Mouse (Mus musculus) CH12.LX (cell line): ENCODE data around the gene Tm9sf2. TPM values are rescaled to one million over a fixed set of nuclear protein-coding genes. Genes with fewer than 3 reads are reported as not detected.
"Not testable (repeated sequence)": the region's sequence is repeated elsewhere in the genome, so short reads cannot be mapped to it uniquely, and the experiment has no call there.

ENCODE experiments used
- DNase-seq: peaks from one replicate; pipeline ENCODE4 v3.0.0-alpha.2; 2013; ENCODE audit errors: extremely low read depth
- H3K27ac ChIP-seq: 2 replicates; pipeline ENCODE4 v1.5.1; 2012; ENCODE audit warnings: low read depth, mild to moderate bottlenecking, control low read depth, moderate library complexity; ENCODE audit not compliant: insufficient read depth
- H3K27me3 ChIP-seq: replicated peaks from 2 replicates; pipeline ENCODE3; 2012; ENCODE audit warnings: inconsistent platforms
- H3K36me3 ChIP-seq, 2 experiments: replicated peaks in 1 of 2; 2 replicates each; pipeline versions ENCODE3 to v1.6.1; 2012; ENCODE audit warnings: inconsistent platforms in 1 of 2, low read length in 1 of 2, mild to moderate bottlenecking in 1 of 2, mixed read lengths in 1 of 2, moderate library complexity in 1 of 2; ENCODE audit not compliant: control insufficient read depth in 1 of 2, insufficient read depth in 1 of 2
- H3K4me1 ChIP-seq, 2 experiments: 2 replicates each; pipeline ENCODE4 v1.6.1; 2012; ENCODE audit warnings: inconsistent platforms in 1 of 2, moderate library complexity in 1 of 2; ENCODE audit not compliant: insufficient read depth in 2 of 2, control insufficient read depth in 1 of 2
- H3K4me2 ChIP-seq: 2 replicates; pipeline ENCODE4 v1.6.1; 2012; ENCODE audit warnings: low read depth, mild to moderate bottlenecking, control low read depth; ENCODE audit not compliant: poor library complexity, insufficient read depth, severe bottlenecking
- H3K4me3 ChIP-seq, 3 experiments: fragments of 150-350 bp in 1 of 3; sonication (generic) in 1 of 3; replicated peaks in 1 of 3; 2 replicates each; pipeline versions ENCODE3 to v1.5.1; 2011 to 2012; ENCODE audit warnings: low read depth in 2 of 3, low read length in 2 of 3, mild to moderate bottlenecking in 2 of 3, moderate library complexity in 2 of 3, control low read depth in 1 of 3, improper control_type of control experiment in 1 of 3, inconsistent platforms in 1 of 3, mixed read lengths in 1 of 3; ENCODE audit not compliant: poor library complexity in 1 of 3
- H3K79me2 ChIP-seq: replicated peaks from 2 replicates; pipeline ENCODE4 v1.6.1; 2012; ENCODE audit warnings: mild to moderate bottlenecking, moderate library complexity; ENCODE audit not compliant: control insufficient read depth, poor library complexity, insufficient read depth, severe bottlenecking; ENCODE audit errors: extremely low read depth
- H3K9ac ChIP-seq: 2 replicates; pipeline ENCODE4 v1.6.1; 2012; ENCODE audit warnings: low read depth, mild to moderate bottlenecking, control low read depth, moderate library complexity; ENCODE audit not compliant: insufficient read depth
- H3K9me3 ChIP-seq: replicated peaks from 2 replicates; pipeline ENCODE3; 2012; ENCODE audit warnings: low read length, inconsistent platforms, mixed read lengths
- BHLHE40 ChIP-seq: IDR thresholded peaks from 2 replicates; pipeline ENCODE4 v1.6.1; 2011; ENCODE audit warnings: mild to moderate bottlenecking, low read depth, low read length, improper control_type of control experiment
- CHD1 ChIP-seq: IDR thresholded peaks from 2 replicates; pipeline ENCODE4 v1.6.1; 2012; ENCODE audit warnings: low read depth, low read length, improper control_type of control experiment, inconsistent platforms
- ELF1 ChIP-seq: IDR thresholded peaks from 2 replicates; pipeline ENCODE4 v1.6.1; 2014; ENCODE audit warnings: low read depth, mild to moderate bottlenecking, inconsistent platforms, low read length, improper control_type of control experiment
- EP300 ChIP-seq: IDR thresholded peaks from 2 replicates; pipeline ENCODE4 v1.6.1; 2011; ENCODE audit warnings: low read length, improper control_type of control experiment
- ETS1 ChIP-seq: conservative IDR thresholded peaks from 2 replicates; pipeline ENCODE4 v1.6.1; 2012; ENCODE audit warnings: low read depth, mild to moderate bottlenecking, inconsistent platforms, low read length, improper control_type of control experiment, moderate library complexity
- GABPA ChIP-seq: IDR thresholded peaks from 2 replicates; pipeline ENCODE4 v1.6.1; 2012; ENCODE audit warnings: low read depth, low read length, improper control_type of control experiment, inconsistent platforms; ENCODE audit not compliant: insufficient replicate concordance
- IRF4 ChIP-seq: IDR thresholded peaks from 2 replicates; pipeline ENCODE4 v1.6.1; 2014; ENCODE audit warnings: low read depth, mild to moderate bottlenecking, inconsistent platforms, low read length, improper control_type of control experiment
- JUN ChIP-seq: IDR thresholded peaks from 2 replicates; pipeline ENCODE4 v1.6.1; 2011; ENCODE audit warnings: low read depth, mild to moderate bottlenecking, low read length, improper control_type of control experiment, moderate library complexity; ENCODE audit not compliant: insufficient read depth
- KAT2A ChIP-seq: IDR thresholded peaks from 2 replicates; pipeline ENCODE4 v1.6.1; 2012; ENCODE audit warnings: low read length, improper control_type of control experiment, inconsistent platforms; ENCODE audit not compliant: insufficient replicate concordance
- MAZ ChIP-seq: IDR thresholded peaks from 2 replicates; pipeline ENCODE4 v1.6.1; 2012; ENCODE audit warnings: low read depth, mild to moderate bottlenecking, inconsistent platforms, low read length, improper control_type of control experiment, moderate library complexity
- MEF2A ChIP-seq: IDR thresholded peaks from 2 replicates; pipeline ENCODE4 v1.6.1; 2014; ENCODE audit warnings: low read depth, mild to moderate bottlenecking, inconsistent platforms, low read length, improper control_type of control experiment, borderline replicate concordance
- MXI1 ChIP-seq: IDR thresholded peaks from 2 replicates; pipeline ENCODE4 v1.6.1; 2011; ENCODE audit warnings: mild to moderate bottlenecking, low read depth, low read length, improper control_type of control experiment
- MYC ChIP-seq: IDR thresholded peaks from 2 replicates; pipeline ENCODE4 v1.6.1; 2011; ENCODE audit warnings: low read depth, mild to moderate bottlenecking, improper control_type of control experiment, low read length
- NELFE ChIP-seq: IDR thresholded peaks from 2 replicates; pipeline ENCODE4 v1.6.1; 2011; ENCODE audit warnings: low read depth, low read length, improper control_type of control experiment
- PAX5 ChIP-seq: IDR thresholded peaks from 2 replicates; pipeline ENCODE4 v1.6.1; 2012; ENCODE audit warnings: low read length, inconsistent platforms, mixed read lengths
- POLR2A ChIP-seq: IDR thresholded peaks from 2 replicates; pipeline ENCODE4 v1.6.1; 2011; ENCODE audit warnings: low read depth, mild to moderate bottlenecking, improper control_type of control experiment, low read length
- POLR2AphosphoS2 ChIP-seq: IDR thresholded peaks from 2 replicates; pipeline ENCODE4 v1.6.1; 2011; ENCODE audit warnings: low read depth, low read length, improper control_type of control experiment
- SIN3A ChIP-seq: IDR thresholded peaks from 2 replicates; pipeline ENCODE4 v1.6.1; 2012; ENCODE audit warnings: low read length, improper control_type of control experiment, inconsistent platforms
- TBP ChIP-seq: conservative IDR thresholded peaks from 2 replicates; pipeline ENCODE4 v1.6.1; 2011; ENCODE audit warnings: low read depth, low read length, improper control_type of control experiment
- UBTF ChIP-seq: IDR thresholded peaks from 2 replicates; pipeline ENCODE4 v1.6.1; 2012; ENCODE audit warnings: low read depth, mild to moderate bottlenecking, inconsistent platforms, low read length, improper control_type of control experiment, moderate library complexity
- USF1 ChIP-seq: IDR thresholded peaks from 2 replicates; pipeline ENCODE4 v1.6.1; 2014; ENCODE audit warnings: low read depth, mild to moderate bottlenecking, inconsistent platforms, low read length, improper control_type of control experiment
- USF2 ChIP-seq: conservative IDR thresholded peaks from 2 replicates; pipeline ENCODE4 v1.6.1; 2011; ENCODE audit warnings: low read depth, low read length, improper control_type of control experiment
- ZC3H11A ChIP-seq: IDR thresholded peaks from 2 replicates; pipeline ENCODE4 v1.6.1; 2012; ENCODE audit warnings: low read depth, mild to moderate bottlenecking, inconsistent platforms, low read length, improper control_type of control experiment
- ZMIZ1 ChIP-seq: IDR thresholded peaks from 2 replicates; pipeline ENCODE4 v1.6.1; 2012; ENCODE audit warnings: low read depth, mild to moderate bottlenecking, inconsistent platforms, low read length, improper control_type of control experiment
- ZNF384 ChIP-seq: IDR thresholded peaks from 2 replicates; pipeline ENCODE4 v1.6.1; 2012; ENCODE audit warnings: low read depth, low read length, improper control_type of control experiment, inconsistent platforms
- dilution Hi-C: fragments of 300-500 bp; cut with MboI; formaldehyde crosslinking; loops from 2 replicates; pipeline ENCODE4 v1.14.3; 2020; ENCODE audit warnings: low sequenced_read_pairs; ENCODE audit not compliant: extremely low pct_unique_long_range_greater_than_20kb, extremely low pct_ligation_motif_present
- in situ Hi-C: fragments of 300-500 bp; cut with MboI; formaldehyde crosslinking; loops from 3 replicates; pipeline ENCODE4 v1.14.3; 2019; ENCODE audit warnings: low sequenced_read_pairs, low pct_ligation_motif_present, low pct_unique_long_range_greater_than_20kb, mixed read lengths
- polyA plus RNA-seq: library from polyadenylated mRNA; unstranded; fragments of >175 nt; gene quantifications from 2 replicates; pipeline ENCODE4 v1.2.1, GENCODE M21; 2012; ENCODE audit warnings: low read depth; ENCODE audit not compliant: insufficient read length
- total RNA-seq, 2 experiments: library from RNA; depleted of rRNA; stranded (reverse); fragments of 300-350 nt in 1 of 2; fragments of >200 nt in 1 of 2; gene quantifications; 2 replicates each; pipeline ENCODE4 v1.2.3; 2012 to 2014

Tm9sf2 gene
- total and polyA plus RNA-seq, 3 experiments: 49.2 to 108 (median 85.5) TPM

- no peak overlapping the region for H3K9ac ChIP-seq
- H3K4me2 ChIP-seq: no peak overlapping the region
- no peaks in the 10 kb centered on the region for H3K79me2 ChIP-seq
- TF ChIP-seq TBP (no peak), PAX5 (no peak), ZMIZ1 (no peak), CHD1 (no peak), ZNF384 (no peak), ETS1 (no peak), USF2 (no peak), ELF1 (no peak), USF1 (no peak), SIN3A (no peak), GABPA (no peak), JUN (no peak)
- peaks cover 0 to 9% of the 10 kb centered on the region in 2 experiments; a peak in 1 of 4 replicates for H3K4me1 ChIP-seq
- no peaks in the 10 kb centered on the region for H3K27me3 ChIP-seq
- no peak for DNase-seq
- in situ Hi-C loops: no loop called here
- H3K4me3 ChIP-seq: no peak overlapping the region
- H3K9me3 ChIP-seq: peaks cover 8% of the 10 kb centered on the region
- H3K36me3 ChIP-seq: no peaks in the 10 kb centered on the region
- no peak overlapping the region for H3K27ac ChIP-seq
- dilution Hi-C loops: no loop called here
Measured at GRCm38 (mm10) chr14:122099584-122099983, 7.3 kb upstream of the Tm9sf2 start.

DNA sequence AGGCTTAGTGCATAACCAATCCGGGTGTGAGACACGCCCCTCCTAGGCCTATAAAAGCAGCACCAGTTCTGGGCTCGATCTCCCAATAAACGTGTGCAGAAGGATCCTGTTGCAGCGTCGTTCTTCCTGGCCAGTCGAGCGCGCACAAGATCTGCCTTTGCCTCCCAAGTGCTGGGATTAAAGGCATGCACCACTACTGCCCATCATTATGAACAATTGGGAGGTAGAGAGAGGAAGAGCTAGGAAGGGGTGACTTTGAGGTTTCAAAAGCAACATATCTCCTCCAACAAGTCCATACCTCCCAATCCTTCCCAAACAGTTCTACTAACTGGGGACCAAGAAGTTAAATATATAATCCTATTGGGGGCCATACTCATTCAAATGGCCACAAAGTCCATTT, 4.9 kb upstream of the Tm9sf2 start:
- H3K4me1 ChIP-seq, H3K4me2 ChIP-seq, H3K9ac ChIP-seq, DNase-seq, in situ Hi-C loops, H3K27ac ChIP-seq, H3K9me3 ChIP-seq, H3K36me3 ChIP-seq, H3K4me3 ChIP-seq, H3K79me2 ChIP-seq, H3K27me3 ChIP-seq, dilution Hi-C loops: not testable (repeated sequence)

GRCm38 (mm10) chr14:122104881-122105280, 2.0 kb upstream of the Tm9sf2 start:
- peaks cover 0 to 12% of the 10 kb centered on the region in 2 experiments for H3K36me3 ChIP-seq
- peaks cover 5% of the 10 kb centered on the region for H3K9me3 ChIP-seq
- peak overlapping the region; percentile 70 to 100 (median 71) for H3K4me3 ChIP-seq
- peak; percentile 98 for DNase-seq
- peaks cover 28% of the 10 kb centered on the region for H3K79me2 ChIP-seq
- H3K27ac ChIP-seq: peak overlapping the region; percentile 82
- H3K4me2 ChIP-seq: peak overlapping the region; percentile 100
- H3K9ac ChIP-seq: peak overlapping the region; percentile 80
- H3K4me1 ChIP-seq: peaks cover 0 to 25% of the 10 kb centered on the region in 2 experiments; a peak in 3 of 4 replicates
- no peaks in the 10 kb centered on the region for H3K27me3 ChIP-seq
- in situ Hi-C loops: loop anchor here (5.0 kb wide), 1 partner anchor 33 kb away; no protein-coding TSS in a partner anchor
- dilution Hi-C loops: no loop called here
- TF ChIP-seq USF2 (no peak), BHLHE40 (0 out of 2 replicates have a peak, but pooled peaks have one; percentile 4), MAZ (peak; percentile 71), POLR2AphosphoS2 (peak; percentile 39; the same call in 1 of the 2 replicates), EP300 (no peak), USF1 (no peak), PAX5 (no peak), NELFE (peak; percentile 89), ZC3H11A (no peak), MXI1 (peak; percentile 80; the same call in 1 of the 2 replicates), IRF4 (peak; percentile 63), TBP (peak; percentile 88), ETS1 (peak; percentile 75), MEF2A (peak; percentile 59; the same call in 1 of the 2 replicates), UBTF (no peak), KAT2A (peak; percentile 76; the same call in 1 of the 2 replicates), POLR2A (peak; percentile 93), JUN (peak; percentile 21; the same call in 1 of the 2 replicates), MYC (peak; percentile 64; the same call in 1 of the 2 replicates)
